Mouse (Mus musculus) hindbrain, embryonic 12.5 days (tissue): ENCODE measurements around the gene Zcchc17. TPM values are rescaled to one million over a fixed set of nuclear protein-coding genes. Genes with fewer than 3 reads are reported as not detected.
A peak's percentile ranks its signal among the peaks of the same experiment; 100 is the strongest.

Source experiments
- ATAC-seq: fragments of 200-750 bp; cut with Nextera tagmentation; 2 replicates; pipeline ENCODE4 v1.8.0; 2017; ENCODE audit warnings: moderate TSS enrichment; ENCODE audit not compliant: low FRiP score
- H3K27ac ChIP-seq: fragments of 300-500 bp; sonication (generic); 2 replicates; pipeline ENCODE4 v1.5.1; 2016; ENCODE audit warnings: mild to moderate bottlenecking
- H3K27me3 ChIP-seq: fragments of 300-500 bp; sonication (generic); 2 replicates; pipeline ENCODE4 v1.6.1; 2016; ENCODE audit warnings: mild to moderate bottlenecking
- H3K36me3 ChIP-seq: fragments of 300-500 bp; sonication (generic); 2 replicates; pipeline ENCODE4 v1.6.1; 2016; ENCODE audit warnings: mild to moderate bottlenecking
- H3K4me1 ChIP-seq: fragments of 300-500 bp; sonication (generic); 2 replicates; pipeline ENCODE4 v1.6.1; 2016
- H3K4me2 ChIP-seq: fragments of 300-500 bp; sonication (generic); replicated peaks from 2 replicates; pipeline ENCODE4 v1.6.1; 2016; ENCODE audit warnings: mild to moderate bottlenecking
- H3K4me3 ChIP-seq: fragments of 300-500 bp; sonication (generic); 2 replicates; pipeline ENCODE4 v1.5.1; 2016; ENCODE audit warnings: mild to moderate bottlenecking
- H3K9ac ChIP-seq: fragments of 300-500 bp; sonication (generic); 2 replicates; pipeline ENCODE4 v1.6.1; 2016; ENCODE audit warnings: mild to moderate bottlenecking, moderate library complexity
- H3K9me3 ChIP-seq: fragments of 300-500 bp; sonication (generic); replicated peaks from 2 replicates; pipeline ENCODE4 v1.6.1; 2016; ENCODE audit warnings: mild to moderate bottlenecking
- WGBS: fragments of 180-500 bp; shearing (Covaris S2); methylation state at CpG from one replicate; pipeline ENCODE4 v1.1.7; 2016; 5-methylcytosine and 5-hydroxymethylcytosine counted together
- polyA plus RNA-seq: library from polyadenylated mRNA; unstranded; fragments of >200 nt; fragmentation: Nextera tagmentation; extraction: Ambion mirVana; gene quantifications from 2 replicates; pipeline ENCODE4 v1.2.1, GENCODE M21; 2016

Zcchc17 gene
- polyA plus RNA-seq, 1 experiment from 2014 or later: 80.5 TPM

DNA sequence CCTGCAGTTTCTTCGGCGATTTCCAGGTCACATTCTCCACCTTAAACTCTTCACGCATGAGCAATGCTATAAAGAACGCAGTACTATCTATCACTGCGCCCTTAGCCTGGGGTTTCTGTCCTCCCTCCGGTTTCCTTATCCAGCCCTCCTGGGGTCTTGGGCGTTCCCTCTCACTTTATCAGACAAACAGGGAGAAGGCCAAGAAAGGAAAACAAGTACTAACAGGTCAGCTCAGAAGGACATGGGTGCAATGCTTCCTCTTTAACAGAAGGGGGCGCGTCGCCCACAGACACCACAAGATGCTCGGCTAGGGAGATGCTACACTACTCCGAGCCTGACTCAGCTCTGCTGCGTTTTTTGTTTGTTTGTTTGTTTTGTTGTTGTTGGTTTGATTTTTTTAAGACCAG lies 62.6 kb downstream of the Zcchc17 start:
- Histone ChIP-seq H3K36me3 (no peaks in the 10 kb centered on the region), H3K9me3 (no peaks in the 10 kb centered on the region), H3K27me3 (no peaks in the 10 kb centered on the region), H3K4me1 (no peaks in the 10 kb centered on the region), H3K4me3 (no peak overlapping the region), H3K4me2 (no peak overlapping the region), H3K27ac (no peak overlapping the region), H3K9ac (no peak overlapping the region)
- ATAC-seq: no peak
- WGBS: 21% methylated on average over 13 of the region's 13 CpGs

DNA sequence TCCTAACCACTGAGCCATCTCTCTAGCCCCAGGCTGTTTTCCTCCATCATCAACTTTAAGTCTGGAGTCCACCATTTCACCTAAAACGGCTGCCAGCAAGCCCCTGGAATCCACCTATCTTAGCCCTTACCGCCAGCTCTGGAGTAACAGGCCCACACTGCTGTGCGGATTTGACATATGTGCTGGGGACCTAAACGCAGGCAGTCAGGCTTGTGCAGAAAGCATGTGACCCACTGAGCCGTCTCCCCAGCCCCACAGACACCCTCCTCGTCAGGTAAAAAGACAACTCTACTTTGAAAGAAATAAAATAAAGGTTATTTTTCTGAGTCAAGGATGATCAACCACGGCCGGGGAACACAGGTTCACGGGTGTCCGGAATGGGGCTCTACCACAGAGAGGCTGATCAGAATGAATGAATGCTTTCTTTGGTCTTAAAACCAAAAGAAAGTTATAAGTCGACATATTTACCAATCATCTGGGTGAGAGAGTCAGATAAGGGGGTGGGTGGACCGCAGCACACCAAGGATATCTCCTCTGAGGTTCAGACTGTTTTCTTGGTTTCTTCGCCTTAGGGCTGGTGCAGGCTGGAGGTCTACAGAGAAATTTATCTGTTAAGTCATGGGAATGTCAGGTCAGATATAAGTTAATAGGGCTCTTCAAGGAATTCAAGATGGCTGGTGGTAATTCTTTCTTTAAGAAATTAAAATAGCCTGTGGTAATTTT lies 63.3 kb downstream of the Zcchc17 start:
- H3K36me3 ChIP-seq: no peaks in the 10 kb centered on the region
- no peak overlapping the region for H3K27ac ChIP-seq
- H3K9me3 ChIP-seq: no peaks in the 10 kb centered on the region
- no peak overlapping the region for H3K4me2 ChIP-seq
- WGBS: 83% methylated on average over 13 of the region's 13 CpGs
- H3K4me1 ChIP-seq: no peaks in the 10 kb centered on the region
- ATAC-seq: no peak
- H3K9ac ChIP-seq: no peak overlapping the region
- H3K27me3 ChIP-seq: no peaks in the 10 kb centered on the region
- no peak overlapping the region for H3K4me3 ChIP-seq

DNA sequence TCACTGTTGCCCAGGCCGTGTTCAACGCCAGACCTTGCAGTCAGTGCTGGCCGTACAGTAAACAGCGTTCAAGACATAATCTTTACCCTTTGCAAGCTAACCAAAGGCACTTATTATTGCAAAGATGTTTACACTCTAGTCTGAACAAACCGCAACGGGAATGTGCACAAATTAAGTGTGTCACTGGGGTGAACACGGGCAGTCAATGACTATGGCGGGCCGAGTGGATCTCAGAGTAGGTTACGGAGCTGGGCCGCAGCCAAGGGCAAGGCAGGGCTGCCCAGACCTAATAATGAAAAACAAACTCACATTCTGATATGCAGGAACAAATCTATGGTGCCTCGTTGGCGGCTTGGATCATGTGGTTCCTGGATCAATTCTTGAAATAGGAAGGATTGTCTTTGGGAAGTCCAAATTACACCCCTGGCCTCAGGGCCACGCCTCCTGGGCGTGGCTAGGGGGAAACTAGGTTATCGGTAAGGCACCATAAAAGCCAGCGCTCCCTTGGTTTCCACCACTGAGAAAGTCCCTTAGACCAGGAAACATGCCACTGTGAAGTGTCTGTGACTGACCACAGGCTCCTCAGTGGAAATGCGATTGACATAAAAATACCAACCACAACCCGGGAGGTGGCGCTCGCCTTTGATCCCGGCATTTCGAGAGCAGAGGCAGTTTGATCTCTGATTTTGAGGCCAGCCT lies 64.5 kb downstream of the Zcchc17 start:
- no peaks in the 10 kb centered on the region for H3K4me1 ChIP-seq
- no peak overlapping the region for H3K4me2 ChIP-seq
- H3K9ac ChIP-seq: no peak overlapping the region
- WGBS: 64% methylated on average over 23 of the region's 23 CpGs
- H3K27me3 ChIP-seq: no peaks in the 10 kb centered on the region
- H3K36me3 ChIP-seq: no peaks in the 10 kb centered on the region
- H3K4me3 ChIP-seq: no peak overlapping the region
- ATAC-seq: no peak
- no peak overlapping the region for H3K27ac ChIP-seq
- H3K9me3 ChIP-seq: no peaks in the 10 kb centered on the region

DNA sequence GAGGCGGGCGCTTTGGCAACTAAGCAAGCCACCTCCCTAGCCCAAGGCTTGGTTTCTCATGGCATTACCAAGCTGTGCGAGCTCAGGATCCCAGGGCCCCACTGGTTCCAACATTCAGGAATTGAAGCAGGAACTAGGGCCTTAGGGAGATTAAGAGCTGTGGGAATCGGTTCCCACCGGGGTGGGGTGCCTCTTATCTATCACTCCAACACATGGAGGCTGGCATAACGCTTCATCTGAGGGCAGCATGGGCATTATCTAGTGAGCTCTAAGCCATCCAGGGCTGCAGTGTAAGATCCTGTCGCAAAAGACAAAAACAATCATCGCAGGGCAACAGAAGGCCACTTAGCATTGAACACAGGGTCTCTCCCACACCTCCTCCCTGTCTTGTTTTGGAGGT lies 65.2 kb downstream of the Zcchc17 start:
- Histone ChIP-seq H3K9ac (no peak overlapping the region), H3K4me3 (no peak overlapping the region), H3K9me3 (no peaks in the 10 kb centered on the region), H3K36me3 (no peaks in the 10 kb centered on the region), H3K27ac (no peak overlapping the region), H3K4me2 (no peak overlapping the region), H3K27me3 (peaks cover 3% of the 10 kb centered on the region; the same call in 1 of the 2 replicates), H3K4me1 (no peaks in the 10 kb centered on the region)
- 85% methylated on average over 8 of the region's 8 CpGs for WGBS
- ATAC-seq: no peak

DNA sequence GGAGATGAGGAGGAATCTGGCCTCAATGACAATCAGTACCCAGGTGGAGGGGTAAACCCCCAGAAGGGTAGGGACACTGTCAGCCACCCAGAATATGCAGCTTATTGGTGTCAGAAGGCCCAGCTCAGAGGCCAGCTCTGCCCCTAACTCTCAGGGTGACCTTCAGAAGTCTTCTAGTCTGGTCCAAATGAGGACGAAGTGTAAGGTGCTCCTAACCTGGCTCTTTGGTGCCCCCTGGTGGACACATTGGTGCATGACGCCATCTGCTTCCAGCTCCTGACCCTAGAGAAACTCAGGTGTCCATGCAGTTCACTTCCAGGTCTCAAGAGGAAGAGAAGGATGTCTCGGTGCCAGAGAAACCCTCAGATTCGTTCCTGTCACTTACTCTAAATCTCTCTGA lies 67.5 kb downstream of the Zcchc17 start:
- ATAC-seq: peak; percentile 43
- 9% methylated on average over 4 of the region's 4 CpGs for WGBS

DNA sequence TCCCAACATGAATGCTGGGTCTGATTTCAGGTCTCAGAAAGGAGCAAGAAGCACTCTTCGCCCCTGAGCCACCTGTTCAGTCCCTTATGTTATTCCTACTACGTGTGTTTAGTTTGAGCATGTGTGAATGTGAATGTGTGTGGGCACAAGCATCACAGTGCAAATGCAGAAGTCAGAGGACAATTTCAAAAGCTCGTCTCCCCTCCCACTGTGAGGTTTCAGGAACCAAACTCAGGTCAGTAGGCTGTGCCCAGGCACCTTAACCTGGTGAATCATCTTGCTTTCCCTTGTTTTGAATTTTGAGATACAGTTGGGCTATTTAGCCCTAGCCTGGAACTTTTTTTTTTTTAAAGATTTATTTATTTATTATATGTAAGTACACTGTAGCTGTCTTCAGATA lies 69.9 kb downstream of the Zcchc17 start:
- H3K27me3 ChIP-seq: peaks cover 3% of the 10 kb centered on the region; the same call in 1 of the 2 replicates
- 75% methylated on average over 3 of the region's 3 CpGs for WGBS
- no peak overlapping the region for H3K4me3 ChIP-seq
- H3K36me3 ChIP-seq: no peaks in the 10 kb centered on the region
- no peak overlapping the region for H3K4me2 ChIP-seq
- no peak for ATAC-seq
- no peak overlapping the region for H3K27ac ChIP-seq
- H3K4me1 ChIP-seq: no peaks in the 10 kb centered on the region
- no peak overlapping the region for H3K9ac ChIP-seq
- no peaks in the 10 kb centered on the region for H3K9me3 ChIP-seq

More for the DNA sequence above, 67.5 kb downstream of the Zcchc17 start:
- no peak overlapping the region for H3K4me2 ChIP-seq
- no peaks in the 10 kb centered on the region for H3K9me3 ChIP-seq
- H3K4me3 ChIP-seq: no peak overlapping the region
- no peak overlapping the region for H3K27ac ChIP-seq
- no peak overlapping the region for H3K9ac ChIP-seq
- H3K36me3 ChIP-seq: no peaks in the 10 kb centered on the region
- no peaks in the 10 kb centered on the region for H3K4me1 ChIP-seq
- peaks cover 3% of the 10 kb centered on the region; the same call in 1 of the 2 replicates for H3K27me3 ChIP-seq

DNA sequence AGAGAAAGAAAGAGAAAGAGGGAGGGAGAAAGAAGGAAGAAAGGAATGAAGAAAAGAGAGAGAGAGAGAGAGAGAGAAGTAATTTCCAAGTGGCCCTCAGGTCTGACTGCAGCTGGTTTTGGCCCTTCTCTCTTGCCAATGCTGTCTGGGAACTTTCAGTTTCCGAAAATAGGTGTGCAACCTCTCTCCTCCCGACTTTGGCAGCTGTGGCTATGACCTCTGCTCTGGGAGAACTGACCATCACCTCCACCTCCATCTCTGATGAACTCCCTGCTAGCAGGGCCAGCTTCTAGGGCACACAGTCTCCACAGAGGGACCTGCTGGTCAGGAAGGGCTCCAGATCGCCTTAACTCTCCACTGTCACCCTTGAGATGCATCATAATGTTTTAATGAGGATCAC lies 73.2 kb downstream of the Zcchc17 start:
- Histone ChIP-seq H3K27me3 (peaks cover 3% of the 10 kb centered on the region; the same call in 1 of the 2 replicates), H3K9me3 (no peaks in the 10 kb centered on the region), H3K4me2 (no peak overlapping the region), H3K9ac (no peak overlapping the region), H3K27ac (no peak overlapping the region), H3K4me3 (no peak overlapping the region), H3K36me3 (no peaks in the 10 kb centered on the region), H3K4me1 (no peaks in the 10 kb centered on the region)
- ATAC-seq: no peak
- WGBS: 59% methylated on average over 3 of the region's 3 CpGs

DNA sequence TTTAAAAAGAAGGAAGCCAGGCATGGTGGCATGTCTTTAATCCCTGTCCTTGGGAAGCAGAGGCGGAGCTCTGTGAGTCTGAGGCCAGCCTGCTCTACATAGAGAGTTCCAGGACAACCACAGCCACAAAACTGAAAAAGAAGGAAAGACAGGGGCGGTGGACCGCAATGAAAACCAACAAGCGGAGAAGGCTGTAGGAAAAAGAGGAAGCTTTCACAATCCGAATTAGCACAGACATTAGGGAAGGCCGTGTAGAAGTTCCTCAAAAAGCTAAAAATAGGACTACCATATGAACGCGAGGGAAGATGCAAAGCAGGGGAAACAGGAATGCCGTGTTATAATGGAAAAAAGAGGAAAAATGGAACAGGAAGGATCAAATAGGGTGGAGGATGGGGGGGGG lies 75.9 kb downstream of the Zcchc17 start:
- H3K4me2 ChIP-seq: no peak overlapping the region

DNA sequence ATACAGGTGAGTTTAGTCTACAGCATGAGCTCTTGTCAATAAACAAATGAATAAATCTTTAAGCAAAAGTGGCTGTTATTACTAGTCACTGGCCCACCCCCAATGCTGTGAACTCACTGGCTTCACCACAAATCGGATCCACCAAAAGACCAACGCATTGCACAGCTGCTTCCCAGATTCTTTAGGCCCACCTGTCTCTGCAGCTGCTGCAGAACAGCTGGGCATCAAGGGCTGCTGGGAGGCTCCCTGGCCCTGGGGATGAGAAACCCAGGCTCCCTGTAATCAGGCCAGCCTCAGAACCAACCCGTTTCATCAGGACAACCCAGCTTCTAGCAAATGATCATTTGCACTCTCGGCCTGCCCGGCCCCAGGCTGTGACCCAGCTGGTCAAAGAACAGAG lies 76.9 kb downstream of the Zcchc17 start:
- H3K9ac ChIP-seq: no peak overlapping the region
- WGBS: 81% methylated on average over 5 of the region's 5 CpGs
- ATAC-seq: no peak
- H3K4me1 ChIP-seq: no peaks in the 10 kb centered on the region
- H3K27me3 ChIP-seq: peaks cover 10% of the 10 kb centered on the region
- H3K9me3 ChIP-seq: no peaks in the 10 kb centered on the region
- no peaks in the 10 kb centered on the region for H3K36me3 ChIP-seq
- no peak overlapping the region for H3K4me2 ChIP-seq
- no peak overlapping the region for H3K4me3 ChIP-seq
- no peak overlapping the region for H3K27ac ChIP-seq

More for the DNA sequence above, 75.9 kb downstream of the Zcchc17 start:
- 82% methylated on average over 9 of the region's 9 CpGs for WGBS
- Histone ChIP-seq H3K9me3 (no peaks in the 10 kb centered on the region), H3K9ac (no peak overlapping the region), H3K27me3 (peaks cover 7% of the 10 kb centered on the region), H3K4me1 (no peaks in the 10 kb centered on the region), H3K27ac (no peak overlapping the region), H3K4me3 (no peak overlapping the region), H3K36me3 (no peaks in the 10 kb centered on the region)
- ATAC-seq: no peak

DNA sequence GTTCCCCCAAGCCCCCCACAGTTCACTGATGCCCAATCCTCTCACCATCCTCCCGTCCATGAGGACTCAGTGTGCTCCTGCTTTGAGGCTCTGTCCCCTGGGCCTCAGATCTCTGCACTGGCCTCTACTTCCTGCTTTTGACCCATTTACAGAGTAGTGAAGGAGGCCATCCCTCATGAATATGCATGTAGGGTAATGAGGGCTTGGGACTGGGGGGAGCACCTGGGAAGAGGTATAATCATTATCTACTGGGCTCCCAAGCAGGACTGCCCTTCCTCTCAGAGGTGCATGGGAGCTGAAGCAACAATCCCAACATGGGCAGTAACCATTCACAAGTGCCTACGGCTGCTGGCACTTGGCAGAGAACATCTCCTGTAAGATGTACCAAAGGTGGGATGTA lies 80.6 kb downstream of the Zcchc17 start, which contains the start of gene Serinc2:
Gene Serinc2 (minus strand): TSS at position 101 of the 400 bp plus-strand sequence.
- H3K27me3 ChIP-seq: peaks cover 23% of the 10 kb centered on the region
- no peaks in the 10 kb centered on the region; the same call in 1 of the 2 replicates for H3K36me3 ChIP-seq
- H3K9me3 ChIP-seq: no peaks in the 10 kb centered on the region
- peaks cover 7% of the 10 kb centered on the region for H3K4me1 ChIP-seq
- no peak within 1 kb of the TSS for H3K4me3 ChIP-seq
- no peak within 1 kb of the TSS for H3K9ac ChIP-seq
- H3K4me2 ChIP-seq: no peak within 1 kb of the TSS
- WGBS: 76% methylated on average over 2 of the region's 2 CpGs
- ATAC-seq: no peak
- no peak within 1 kb of the TSS for H3K27ac ChIP-seq

DNA sequence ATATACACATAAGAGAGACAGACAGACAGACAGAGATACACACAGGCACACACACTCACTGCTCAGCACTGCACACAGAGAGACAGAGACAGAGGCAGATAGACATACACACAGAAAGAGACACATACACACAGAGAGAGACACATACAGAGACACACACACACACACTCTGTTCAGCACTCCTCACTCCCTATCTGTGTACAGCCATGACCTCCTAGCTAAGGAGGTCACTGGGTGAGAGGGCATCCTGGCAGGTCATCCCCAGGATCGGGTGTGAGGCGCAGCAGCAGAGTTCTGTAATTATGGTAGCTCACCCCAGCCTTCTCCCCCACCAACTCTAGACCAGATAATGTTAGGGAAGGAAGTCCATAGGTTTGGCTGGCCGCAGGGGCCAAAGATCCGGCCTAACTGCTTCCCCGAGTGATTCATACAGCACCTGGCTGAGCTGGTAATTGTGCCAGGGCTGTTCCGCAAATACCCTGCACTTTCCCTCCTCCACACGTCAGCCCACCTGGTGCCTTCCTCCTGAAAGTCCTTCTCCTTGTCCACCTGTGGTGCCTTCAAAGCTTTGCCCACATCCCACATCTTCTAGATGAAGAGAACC lies 83.1 kb downstream of the Zcchc17 start:
- H3K4me2 ChIP-seq: no peak overlapping the region
- peaks cover 19% of the 10 kb centered on the region for H3K4me1 ChIP-seq
- H3K27me3 ChIP-seq: peaks cover 23% of the 10 kb centered on the region
- no peaks in the 10 kb centered on the region for H3K9me3 ChIP-seq
- no peak for ATAC-seq
- WGBS: 60% methylated on average over 7 of the region's 7 CpGs
- no peaks in the 10 kb centered on the region; the same call in 1 of the 2 replicates for H3K36me3 ChIP-seq
- H3K27ac ChIP-seq: no peak overlapping the region
- H3K9ac ChIP-seq: peak overlapping the region; percentile 27; the same call in 1 of the 2 replicates
- no peak overlapping the region for H3K4me3 ChIP-seq

DNA sequence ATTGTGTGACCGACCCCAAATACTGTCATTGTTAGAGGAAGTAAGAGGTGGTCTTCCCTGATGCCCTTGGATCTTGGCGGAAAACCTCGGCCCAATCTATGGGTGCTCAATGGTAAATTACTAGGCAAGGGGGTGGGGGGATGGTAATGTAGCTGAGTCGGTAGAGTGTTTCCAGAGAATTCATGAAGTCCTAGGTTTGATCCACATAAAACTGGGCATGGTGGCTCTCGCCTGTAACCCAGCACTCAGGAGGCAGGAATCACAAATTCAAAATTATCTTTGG lies 84.0 kb downstream of the Zcchc17 start:
- H3K4me1 ChIP-seq: peaks cover 19% of the 10 kb centered on the region
- H3K27me3 ChIP-seq: peaks cover 23% of the 10 kb centered on the region
- no peaks in the 10 kb centered on the region for H3K9me3 ChIP-seq
- no peaks in the 10 kb centered on the region; the same call in 1 of the 2 replicates for H3K36me3 ChIP-seq
- H3K4me3 ChIP-seq: peak overlapping the region; percentile 78
- H3K9ac ChIP-seq: peak overlapping the region; percentile 98
- H3K27ac ChIP-seq: peak overlapping the region; percentile 98; the same call in 1 of the 2 replicates
- peak overlapping the region; percentile 64 for H3K4me2 ChIP-seq
- WGBS: 43% methylated on average over 5 of the region's 5 CpGs
- ATAC-seq: no peak
